Mouse (Mus musculus) embryonic stem cell, embryonic (primary cell): ENCODE measurements around the gene Zfp609.

ENCODE experiments used
- CTCF ChIA-PET, 4 experiments: fragments of 300-600 bp in 2 of 4; fragments of 350-600 bp in 2 of 4; sonication (Branson Sonifier 250); formaldehyde crosslinking; loops; one replicate each; lab custom pipeline; 2022; ENCODE audit warnings: inconsistent platforms in 2 of 4; lab: Charles Lee
- POLR2A ChIA-PET, 4 experiments: fragments of 300-600 bp in 2 of 4; fragments of 350-600 bp in 2 of 4; sonication (Branson Sonifier 250); formaldehyde crosslinking; loops; one replicate each; lab custom pipeline; 2022; ENCODE audit warnings: antibody characterized with exemption in 4 of 4, inconsistent platforms in 1 of 4; lab: Charles Lee

Zfp609 gene

GRCm38 (mm10) chr9:65827344-65828015 is at the start of gene Zfp609:
Gene Zfp609 (minus strand): TSS chr9:65827564.
- ChIA-PET POLR2A (interaction anchor here (0.5 to 2.0 kb wide), 60 partner anchors 9 to 983 kb away, joined by 3 to 13 read pairs (median 4); partner anchors contain the start of genes Csnk1g1 (in 2 of the 4), Trip4 (in 2 of the 4), Ciao2a (in 1 of the 4) and Plekho2 (in 1 of the 4)), CTCF (interaction anchor here (0.6 to 2.9 kb wide), 17 partner anchors 24 to 591 kb away, joined by 3 to 19 read pairs (median 3); no protein-coding TSS in a partner anchor)

GRCm38 (mm10) chr9:65859656-65860055 is 32.3 kb upstream of the Zfp609 start:
- POLR2A ChIA-PET: interaction anchor here in 2 of 4 experiments (0.6 to 0.7 kb wide), 3 partner anchors 91 to 424 kb away, joined by 3 to 4 read pairs (median 3); partner anchors contain the start of gene Mtfmt (in 1 of the 2)
- CTCF ChIA-PET: interaction anchor here in 2 of 4 experiments (0.7 kb wide), 2 partner anchors 102 to 279 kb away, joined by 3 to 9 read pairs; no protein-coding TSS in a partner anchor

DNA sequence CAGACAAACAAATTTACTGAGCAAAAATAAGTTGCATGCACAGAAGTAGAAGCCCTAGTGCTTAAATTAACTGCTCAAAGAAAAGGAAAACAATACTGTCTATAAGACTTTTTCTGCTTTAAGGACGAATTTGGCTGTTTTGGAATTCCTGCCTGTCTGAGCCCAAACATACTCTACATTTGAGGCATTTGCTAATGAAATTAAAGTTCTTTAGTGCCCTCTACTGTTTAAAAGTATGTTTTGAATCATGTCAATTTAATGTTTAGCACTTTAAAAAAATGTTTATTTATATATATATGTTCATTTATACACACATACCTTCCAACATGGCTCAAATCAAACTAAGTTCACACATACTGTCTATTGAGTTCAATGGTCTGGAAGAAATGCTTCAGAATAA is 22.8 kb upstream of the Zfp609 start:
- POLR2A ChIA-PET: interaction anchor here in 1 of 4 experiments (0.7 kb wide), 1 partner anchor 35 kb away, joined by 3 read pairs; no protein-coding TSS in a partner anchor
- CTCF ChIA-PET: interaction anchor here in 1 of 4 experiments (0.8 to 1.0 kb wide), 2 partner anchors 97 to 186 kb away, joined by 3 read pairs; no protein-coding TSS in a partner anchor

GRCm38 (mm10) chr9:65848154-65848553 is 20.8 kb upstream of the Zfp609 start:
- ChIA-PET POLR2A (interaction anchor here in 2 of 4 experiments (0.5 to 0.7 kb wide), 3 partner anchors 72 to 204 kb away, joined by 3 read pairs; no protein-coding TSS in a partner anchor), CTCF (interaction anchor here in 2 of 4 experiments (0.7 kb wide), 2 partner anchors 268 to 724 kb away, joined by 3 to 4 read pairs; partner anchors contain the start of gene Plekho2 (in 1 of the 2))

GRCm38 (mm10) chr9:65844421-65845165 is 17.2 kb upstream of the Zfp609 start:
- POLR2A ChIA-PET: interaction anchor here in 1 of 4 experiments (0.8 to 1.5 kb wide), 3 partner anchors 11 to 33 kb away, joined by 3 to 6 read pairs (median 3); no protein-coding TSS in a partner anchor
- CTCF ChIA-PET: interaction anchor here in 3 of 4 experiments (0.5 to 1.1 kb wide), 4 partner anchors 16 to 239 kb away, joined by 3 read pairs; no protein-coding TSS in a partner anchor

DNA sequence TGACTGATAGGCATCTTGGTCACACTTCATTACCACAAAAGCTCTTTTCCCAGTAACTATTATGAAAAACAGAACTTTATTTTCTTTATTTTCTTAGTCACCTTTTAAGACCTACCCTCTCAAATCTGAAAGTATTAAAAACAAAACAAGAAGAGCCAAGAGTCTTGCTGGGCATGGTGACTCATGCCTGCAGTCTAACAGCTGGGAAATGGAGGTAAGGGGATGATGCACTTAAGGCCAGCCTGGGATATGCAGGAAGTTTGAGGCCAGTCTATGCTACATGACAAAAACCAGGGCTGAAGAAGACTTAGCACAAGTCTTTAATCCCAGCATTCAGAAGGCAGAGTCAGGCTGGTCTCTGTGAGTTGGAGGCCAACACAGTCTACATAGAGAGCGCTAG is 12.5 kb upstream of the Zfp609 start:
- POLR2A ChIA-PET: interaction anchor here in 1 of 4 experiments (1.2 to 1.6 kb wide), 2 partner anchors 12 to 14 kb away, joined by 3 to 7 read pairs; no protein-coding TSS in a partner anchor
- CTCF ChIA-PET: interaction anchor here in 2 of 4 experiments (0.5 to 1.1 kb wide), 3 partner anchors 110 to 270 kb away, joined by 3 to 5 read pairs (median 3); no protein-coding TSS in a partner anchor

GRCm38 (mm10) chr9:65836916-65837315 is 9.6 kb upstream of the Zfp609 start:
- ChIA-PET POLR2A (interaction anchor here in 1 of 4 experiments (1.0 to 2.0 kb wide), 2 partner anchors 9 to 48 kb away, joined by 3 to 8 read pairs; partner anchors contain the start of gene Zfp609), CTCF (interaction anchor here in 1 of 4 experiments (1.5 kb wide), 1 partner anchor 231 kb away, joined by 4 read pairs; no protein-coding TSS in a partner anchor)

DNA sequence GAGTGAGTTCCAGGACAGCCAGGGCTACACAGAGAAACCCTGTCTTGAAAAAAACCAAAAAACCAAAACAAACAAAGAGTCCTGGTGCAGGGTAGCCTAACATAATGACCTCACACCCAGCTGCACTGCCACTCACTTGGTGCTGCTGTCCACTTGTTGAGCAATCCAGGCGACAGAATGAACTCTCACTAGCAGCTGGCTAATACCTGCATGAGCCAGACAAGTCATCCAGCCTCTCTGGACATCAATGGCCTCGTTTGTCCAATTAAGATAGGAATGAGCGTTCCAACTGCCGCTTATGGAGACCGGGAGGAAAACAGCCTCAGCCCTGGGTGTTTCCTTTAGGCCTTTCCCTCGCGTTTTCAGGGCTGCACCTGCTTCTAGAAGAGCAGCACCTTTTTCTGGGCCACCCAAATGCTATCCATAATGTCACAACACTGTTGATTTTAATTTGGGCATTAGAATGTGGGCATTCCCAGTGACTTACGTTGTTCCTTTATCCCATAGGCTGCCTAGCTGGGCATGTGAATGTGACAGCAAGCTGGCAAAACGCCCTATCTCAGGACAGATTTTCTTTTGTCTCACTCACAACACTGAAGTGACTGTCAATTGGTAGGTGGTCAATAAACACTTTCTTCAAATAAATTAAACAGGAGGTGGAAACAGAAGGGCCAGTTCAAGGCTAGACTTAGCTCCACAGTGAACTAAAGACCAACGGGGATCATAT is 7.4 kb upstream of the Zfp609 start:
- POLR2A ChIA-PET: interaction anchor here in 2 of 4 experiments (0.7 to 1.7 kb wide), 4 partner anchors 73 to 236 kb away, joined by 3 to 4 read pairs (median 3); no protein-coding TSS in a partner anchor
- CTCF ChIA-PET: interaction anchor here in 3 of 4 experiments (0.6 to 0.7 kb wide), 3 partner anchors 62 to 241 kb away, joined by 4 to 7 read pairs (median 4); no protein-coding TSS in a partner anchor

GRCm38 (mm10) chr9:65833640-65834039 is 6.3 kb upstream of the Zfp609 start:
- ChIA-PET CTCF (interaction anchor here in 1 of 4 experiments (0.5 to 0.6 kb wide), 2 partner anchors 45 to 1064 kb away, joined by 3 to 6 read pairs; no protein-coding TSS in a partner anchor), POLR2A (interaction anchor here in 2 of 4 experiments (0.5 to 1.7 kb wide), 5 partner anchors 12 to 1910 kb away, joined by 3 to 6 read pairs (median 4); no protein-coding TSS in a partner anchor)

GRCm38 (mm10) chr9:65833230-65833629 is 5.9 kb upstream of the Zfp609 start:
- ChIA-PET POLR2A (interaction anchor here in 1 of 4 experiments (0.5 to 1.1 kb wide), 3 partner anchors 12 to 1910 kb away, joined by 3 to 6 read pairs (median 4); no protein-coding TSS in a partner anchor), CTCF (interaction anchor here in 1 of 4 experiments (0.5 to 0.6 kb wide), 2 partner anchors 45 to 1065 kb away, joined by 3 to 6 read pairs; no protein-coding TSS in a partner anchor)

GRCm38 (mm10) chr9:65832041-65832440 is 4.7 kb upstream of the Zfp609 start:
- CTCF ChIA-PET: no interaction called here
- POLR2A ChIA-PET: interaction anchor here in 2 of 4 experiments (0.6 to 0.7 kb wide), 2 partner anchors 12 to 14 kb away, joined by 3 to 4 read pairs; no protein-coding TSS in a partner anchor

DNA sequence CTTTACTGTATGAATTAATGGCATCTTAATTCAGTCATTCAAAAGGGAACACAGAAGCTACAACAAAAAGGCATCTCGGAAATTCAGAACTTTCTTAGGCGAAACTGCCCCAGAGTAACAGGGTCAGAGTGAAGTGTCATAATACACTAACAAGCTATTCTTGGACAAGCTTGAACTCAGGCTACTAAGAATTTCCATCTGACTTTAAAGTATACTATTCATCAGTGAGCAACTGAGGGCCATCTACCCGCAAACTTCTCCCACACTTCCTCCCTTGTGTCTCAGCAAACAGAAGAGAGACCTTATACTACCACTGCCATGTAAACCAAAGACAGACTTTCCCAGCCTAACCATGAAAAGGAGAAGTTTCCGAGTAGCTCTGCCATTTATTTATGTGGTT is 3.8 kb upstream of the Zfp609 start:
- ChIA-PET CTCF (interaction anchor here in 3 of 4 experiments (0.5 to 1.9 kb wide), 5 partner anchors 45 to 233 kb away, joined by 3 to 6 read pairs (median 4); no protein-coding TSS in a partner anchor), POLR2A (interaction anchor here in 2 of 4 experiments (0.6 to 3.0 kb wide), 3 partner anchors 10 to 227 kb away, joined by 3 to 9 read pairs (median 3); no protein-coding TSS in a partner anchor)

DNA sequence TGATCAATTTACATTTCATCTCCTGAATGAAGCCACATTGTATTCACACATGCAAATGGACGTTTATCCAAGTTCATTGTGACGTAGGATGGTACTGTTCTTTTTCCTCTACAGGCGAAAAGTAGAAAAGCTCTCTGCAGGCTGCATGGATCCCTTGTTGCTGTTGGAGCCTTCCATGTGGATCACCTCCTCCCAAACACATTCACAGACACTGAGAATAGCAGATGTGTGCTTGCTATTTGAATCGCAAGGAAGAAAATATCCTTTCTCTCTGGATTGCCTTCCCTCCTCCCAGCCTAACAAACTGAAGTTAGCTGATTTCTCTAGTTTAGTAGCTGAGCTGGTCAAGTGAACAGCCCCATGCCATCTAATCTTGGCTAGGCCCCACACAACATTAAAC is 2.9 kb upstream of the Zfp609 start:
- ChIA-PET CTCF (interaction anchor here in 2 of 4 experiments (0.6 to 1.9 kb wide), 6 partner anchors 52 to 227 kb away, joined by 3 to 5 read pairs (median 3); no protein-coding TSS in a partner anchor), POLR2A (interaction anchor here in 1 of 4 experiments (2.2 to 3.0 kb wide), 2 partner anchors 11 to 41 kb away, joined by 7 to 9 read pairs; no protein-coding TSS in a partner anchor)

DNA sequence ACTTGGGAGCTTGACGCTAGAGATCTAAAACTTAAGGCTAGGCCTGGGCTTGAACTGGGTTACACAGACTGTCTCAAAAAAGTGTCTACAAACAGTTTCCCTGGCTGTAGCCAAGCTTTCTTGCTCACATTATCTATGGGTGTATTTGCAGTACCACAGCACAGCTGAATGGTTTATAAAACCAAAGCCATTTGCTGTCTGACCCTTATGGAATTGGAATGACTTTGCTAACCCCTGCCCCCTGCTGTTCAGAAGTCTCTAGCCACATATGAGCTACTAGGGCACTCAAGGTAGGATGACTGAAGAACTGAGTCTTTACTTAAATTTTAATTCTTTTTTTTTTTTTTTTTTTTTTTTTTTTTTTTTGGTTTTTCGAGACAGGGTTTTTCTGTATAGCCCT is 2.0 kb upstream of the Zfp609 start:
- POLR2A ChIA-PET: interaction anchor here (0.5 to 3.0 kb wide), 13 partner anchors 12 to 633 kb away, joined by 3 to 9 read pairs (median 3); no protein-coding TSS in a partner anchor
- CTCF ChIA-PET: interaction anchor here (0.5 to 2.9 kb wide), 20 partner anchors 15 to 295 kb away, joined by 3 to 19 read pairs (median 4); no protein-coding TSS in a partner anchor

DNA sequence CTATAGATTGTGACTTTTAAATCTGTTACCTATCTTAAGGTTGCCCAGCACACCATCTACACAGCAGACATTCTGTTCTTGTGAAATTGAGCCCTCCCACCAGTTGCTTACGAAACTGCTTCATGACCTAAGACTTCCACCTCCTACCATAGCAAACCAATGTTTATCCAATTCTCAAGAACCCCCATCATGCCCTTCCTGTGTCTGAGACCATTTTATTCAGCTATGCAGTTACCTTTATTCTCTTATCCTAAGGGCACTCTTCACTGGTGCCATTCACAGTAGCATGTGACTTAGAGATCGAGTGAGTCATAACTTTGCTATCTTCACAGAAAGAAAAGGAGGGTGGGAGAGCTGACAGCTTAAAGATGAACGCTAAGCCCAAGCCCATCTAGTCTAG is 1.1 kb upstream of the Zfp609 start:
- POLR2A ChIA-PET: interaction anchor here in 3 of 4 experiments (0.8 to 2.2 kb wide), 18 partner anchors 11 to 248 kb away, joined by 3 to 13 read pairs (median 4); partner anchors contain the start of gene Plekho2 (in 1 of the 3)
- CTCF ChIA-PET: interaction anchor here in 1 of 4 experiments (0.8 to 2.9 kb wide), 4 partner anchors 16 to 230 kb away, joined by 3 to 19 read pairs (median 4); no protein-coding TSS in a partner anchor

DNA sequence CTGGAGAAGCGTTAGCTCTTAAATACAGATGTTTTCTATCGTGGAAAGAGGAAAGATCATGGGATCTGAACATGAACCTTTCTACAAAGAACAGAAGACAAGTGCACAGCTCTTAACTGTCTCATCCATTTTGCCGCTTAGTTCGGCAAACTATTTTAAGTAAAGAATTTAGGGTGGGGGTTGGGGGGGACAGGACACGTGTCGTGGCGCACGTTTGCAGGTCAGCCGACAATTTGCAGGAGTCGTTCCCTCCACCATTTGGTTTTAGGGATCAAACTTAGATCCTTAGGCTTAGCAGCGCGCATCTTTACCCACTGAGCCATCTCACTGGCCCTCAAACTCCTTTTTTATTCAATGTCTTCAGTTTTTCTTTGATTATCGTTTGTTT is 646 bp upstream of the Zfp609 start:
- ChIA-PET POLR2A (interaction anchor here (0.5 to 2.0 kb wide), 60 partner anchors 9 to 982 kb away, joined by 3 to 13 read pairs (median 4); partner anchors contain the start of genes Csnk1g1 (in 2 of the 4), Trip4 (in 2 of the 4), Ciao2a (in 1 of the 4) and Plekho2 (in 1 of the 4)), CTCF (interaction anchor here (0.6 to 2.9 kb wide), 14 partner anchors 25 to 248 kb away, joined by 3 to 19 read pairs (median 3); no protein-coding TSS in a partner anchor)
